Mouse (Mus musculus) cerebellum, postnatal 10 days (tissue): ENCODE data around the gene Fgf22.

Source experiments
- DNase-seq, 2 experiments: peaks; one replicate each; pipeline ENCODE4 v3.0.0; 2021; ENCODE audit warnings: mixed read lengths in 2 of 2

The Fgf22 gene

DNA sequence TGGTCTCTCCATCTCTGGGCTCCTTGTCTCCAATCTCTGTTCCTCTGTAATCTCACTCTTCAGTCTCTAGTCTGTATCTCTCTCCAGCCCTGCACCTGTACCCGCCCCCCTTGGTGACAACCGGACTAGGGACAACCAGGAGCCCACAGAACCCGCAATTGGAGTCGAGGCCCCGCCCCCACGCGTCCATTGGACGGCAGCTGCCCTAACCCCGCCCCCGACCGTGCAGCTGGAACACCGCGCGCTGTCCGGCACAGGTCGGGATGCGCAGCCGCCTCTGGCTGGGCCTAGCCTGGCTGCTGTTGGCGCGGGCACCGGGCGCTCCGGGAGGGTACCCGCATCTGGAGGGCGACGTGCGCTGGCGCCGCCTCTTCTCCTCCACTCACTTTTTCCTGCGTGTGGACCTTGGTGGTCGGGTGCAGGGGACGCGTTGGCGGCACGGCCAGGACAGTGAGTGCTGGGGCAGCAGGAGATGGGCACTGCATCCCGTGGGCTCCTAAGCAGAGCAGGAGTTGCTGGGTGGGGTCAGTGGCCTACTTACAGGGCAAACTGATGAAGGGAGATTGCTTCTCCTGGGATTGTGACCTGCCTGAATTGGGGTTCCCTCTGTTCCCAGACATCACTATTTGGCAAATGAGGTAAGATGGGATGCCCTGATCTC lies at the start of gene Fgf22:
Fgf22 (plus strand) TSS at position 221 of the 661 bp plus-strand sequence.
- peak; percentile 76 to 81 for DNase-seq

- DNase-seq = no peak
Observed at GRCm38 (mm10) chr10:79705951-79706350, 48.9 kb upstream of the Fgf22 start.

DNA sequence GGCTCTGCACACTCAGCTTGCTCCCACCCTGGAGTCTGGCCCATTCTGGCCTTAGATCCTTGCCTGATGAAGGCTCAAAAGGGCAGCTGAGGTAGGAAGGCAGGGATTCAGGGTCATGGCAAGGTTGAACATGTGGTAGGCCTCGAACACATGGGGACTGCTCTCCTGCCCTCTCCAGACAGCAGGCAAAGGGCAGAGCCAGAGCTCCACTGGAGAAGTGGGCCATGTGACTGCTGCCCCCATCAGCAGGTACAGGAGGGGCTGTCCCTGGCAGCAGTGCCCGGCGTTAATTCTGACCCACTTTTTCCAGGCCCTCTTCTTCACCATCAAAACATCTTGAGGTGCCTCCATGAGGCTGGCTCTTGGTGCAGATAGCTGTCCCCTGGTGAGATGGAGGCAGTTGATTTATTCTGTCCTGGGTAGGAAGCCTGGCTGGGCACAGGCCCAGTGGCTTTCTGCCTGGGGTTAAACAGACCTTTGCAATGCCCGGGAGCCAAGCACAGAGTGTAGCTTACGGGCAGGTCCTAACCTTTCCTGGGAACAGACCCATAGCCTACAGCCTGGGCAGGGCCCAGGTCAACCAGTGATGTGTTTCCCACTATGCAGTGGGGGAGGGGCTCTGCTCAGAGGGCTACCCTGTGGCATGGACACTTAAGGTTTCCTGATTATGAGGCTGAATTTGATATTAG lies 48.3 kb upstream of the Fgf22 start:
- peak; percentile 47 to 51 for DNase-seq

- DNase-seq = peak; percentile 47 to 49
Observed at GRCm38 (mm10) chr10:79707162-79707561, 47.7 kb upstream of the Fgf22 start.

GRCm38 (mm10) chr10:79707759-79708158 lies 47.1 kb upstream of the Fgf22 start:
- no peak for DNase-seq

GRCm38 (mm10) chr10:79708668-79709067 lies 46.2 kb upstream of the Fgf22 start:
- peak in 1 of 2 experiments; percentile 36 for DNase-seq

DNA sequence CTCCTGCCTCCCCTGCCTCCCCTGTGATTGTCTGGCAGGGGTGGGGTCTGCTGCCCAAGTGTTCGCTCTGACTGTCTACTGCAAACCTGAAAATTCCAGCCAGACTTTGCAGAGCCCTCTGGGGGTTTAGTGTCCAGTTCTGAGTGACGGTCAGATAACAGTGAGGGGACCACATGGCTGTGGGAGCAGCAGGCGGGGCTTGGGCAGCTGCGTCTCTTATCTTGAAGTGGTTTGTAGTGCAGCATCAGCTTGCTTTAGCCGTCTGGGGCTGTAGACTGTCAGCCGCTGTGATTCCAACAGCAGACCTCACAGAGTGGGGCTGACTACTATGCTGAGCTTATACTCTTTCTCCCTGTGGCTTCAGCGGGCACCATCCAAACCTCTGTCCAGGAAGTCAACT lies 45.6 kb upstream of the Fgf22 start:
- DNase-seq = no peak

- DNase-seq = peak; percentile 20 to 50
Observed at GRCm38 (mm10) chr10:79712029-79712428, 42.8 kb upstream of the Fgf22 start.

DNA sequence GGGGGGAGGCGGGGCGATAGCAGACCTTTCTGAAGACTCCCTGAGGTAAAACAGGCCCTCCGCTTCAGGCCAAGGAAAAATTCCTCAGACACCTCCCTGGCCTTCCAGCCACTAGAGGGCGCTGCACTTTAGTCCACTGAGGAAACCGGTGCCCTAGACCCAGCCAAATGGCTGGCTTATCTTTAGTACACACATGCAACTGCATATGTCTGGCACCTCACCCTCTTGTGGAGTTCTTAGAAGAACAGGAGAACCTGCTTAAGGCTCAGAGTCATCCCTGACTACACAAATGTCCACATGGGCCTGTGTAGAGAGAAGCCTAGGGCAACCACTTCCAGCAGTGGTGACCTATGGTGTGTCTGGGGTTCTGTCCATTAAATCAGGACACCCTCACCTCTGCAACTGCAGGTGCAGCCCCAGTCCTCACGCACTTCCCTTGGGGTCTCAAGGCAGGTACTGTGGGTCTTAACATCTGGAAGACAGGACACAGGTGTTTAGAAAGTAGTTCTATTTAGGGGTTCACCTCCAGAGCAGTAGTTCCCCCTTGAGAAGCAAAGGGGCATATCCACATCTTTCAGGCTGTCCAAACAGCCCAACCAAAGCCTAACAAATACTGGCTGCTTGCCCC lies 42.3 kb upstream of the Fgf22 start:
- peak; percentile 94 to 96 for DNase-seq

DNA sequence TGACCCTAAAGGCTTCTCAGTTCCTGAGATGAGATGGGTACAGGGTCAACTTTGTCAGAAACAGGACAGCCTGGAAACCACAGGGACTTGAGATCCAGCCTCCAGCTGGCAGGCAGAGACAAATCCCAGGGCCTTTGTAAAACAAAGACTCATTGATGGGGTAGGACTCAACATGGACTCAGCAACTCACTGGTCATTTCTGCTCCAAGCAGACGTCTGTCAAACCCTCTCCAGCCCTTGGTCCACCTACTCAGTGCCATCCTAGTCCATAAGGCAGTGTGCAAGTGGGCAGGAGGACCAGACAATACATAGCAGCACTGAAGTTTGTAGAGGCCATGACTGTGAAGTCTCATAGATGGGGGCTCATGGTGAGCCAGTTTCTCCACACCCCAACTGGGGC lies 41.7 kb upstream of the Fgf22 start:
- DNase-seq = peak in 1 of 2 experiments; percentile 13

DNA sequence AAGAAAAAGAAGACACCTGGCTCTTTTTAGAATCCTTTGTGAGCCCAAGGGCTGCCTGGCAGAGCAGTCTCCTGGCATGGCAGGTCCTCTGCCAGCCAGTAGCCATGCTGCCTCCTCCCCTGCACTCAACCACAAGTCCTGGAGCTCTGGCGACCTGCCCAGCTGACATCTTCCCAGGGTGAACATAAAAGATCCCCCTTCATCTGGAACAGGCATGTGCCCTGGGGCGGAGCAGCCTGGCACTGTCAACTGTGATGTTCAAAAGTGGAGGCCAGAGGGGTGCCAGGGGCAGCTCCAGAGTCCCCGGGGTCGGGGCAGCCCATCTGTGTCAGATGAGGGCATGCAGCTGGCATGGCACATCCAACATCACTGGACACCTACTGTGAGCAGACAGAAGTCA lies 39.9 kb upstream of the Fgf22 start:
- peak; percentile 81 to 84 for DNase-seq

GRCm38 (mm10) chr10:79716254-79716987 lies 38.5 kb upstream of the Fgf22 start, which contains the start of gene Hcn2:
Gene Hcn2, plus strand, starts transcription at chr10:79716634.
- peak; percentile 76 to 78 for DNase-seq

DNA sequence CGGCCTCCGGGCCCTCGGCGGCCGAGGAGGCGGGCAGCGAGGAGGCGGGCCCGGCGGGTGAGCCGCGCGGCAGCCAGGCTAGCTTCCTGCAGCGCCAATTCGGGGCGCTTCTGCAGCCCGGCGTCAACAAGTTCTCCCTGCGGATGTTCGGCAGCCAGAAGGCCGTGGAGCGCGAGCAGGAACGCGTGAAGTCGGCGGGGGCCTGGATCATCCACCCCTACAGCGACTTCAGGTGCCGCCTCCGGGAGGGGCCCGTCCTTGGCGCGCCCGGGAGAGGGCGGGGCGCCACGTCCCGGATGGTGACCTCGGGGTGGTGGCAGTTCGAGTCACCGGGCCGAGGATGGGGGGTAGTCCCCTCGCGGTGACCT lies 37.9 kb upstream of the Fgf22 start:
- peak; percentile 62 to 63 for DNase-seq

GRCm38 (mm10) chr10:79717640-79718357 lies 37.1 kb upstream of the Fgf22 start:
- DNase-seq = peak; percentile 74 to 79

DNA sequence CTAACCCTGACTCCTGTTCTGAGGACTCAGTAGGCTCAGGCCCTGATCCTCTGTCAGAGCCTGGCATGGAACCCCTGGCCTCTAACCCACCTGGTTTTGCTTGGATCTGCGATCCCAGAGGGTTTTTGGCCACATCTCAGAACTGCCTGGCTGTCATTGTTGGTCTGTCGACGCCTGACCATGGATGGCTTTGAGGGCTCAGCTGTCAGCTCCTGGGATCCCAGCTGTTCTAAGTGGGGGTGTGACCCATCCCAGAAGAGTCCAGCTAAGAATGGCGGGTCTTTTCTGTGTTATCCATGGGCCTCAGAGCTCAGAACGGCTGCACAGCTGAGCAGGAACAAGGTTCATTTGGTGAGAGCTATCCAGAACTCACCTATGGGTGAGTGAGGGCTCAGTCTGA lies 33.8 kb upstream of the Fgf22 start:
- no peak for DNase-seq

GRCm38 (mm10) chr10:79723047-79723446 lies 31.8 kb upstream of the Fgf22 start:
- DNase-seq = peak in 1 of 2 experiments; percentile 68

DNA sequence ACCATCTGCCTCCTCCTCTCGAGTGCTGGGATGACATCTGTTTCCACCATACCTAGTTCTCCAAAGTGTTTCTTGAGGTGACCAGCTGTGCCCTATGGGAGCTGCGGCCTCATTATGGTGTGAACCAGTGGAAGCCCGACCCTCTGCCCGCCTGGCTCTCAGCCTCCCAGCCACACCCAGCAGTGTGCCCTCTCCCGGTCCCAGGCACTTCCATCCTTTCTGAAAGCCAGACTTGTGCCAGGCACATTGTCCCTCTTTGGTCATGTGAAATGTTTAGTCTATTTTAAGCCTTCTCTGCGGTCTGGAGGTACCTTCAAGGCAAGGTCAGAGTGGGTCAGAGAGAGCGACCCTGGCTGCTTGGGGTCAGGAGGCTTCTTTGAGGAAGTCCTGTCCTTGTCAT lies 31.2 kb upstream of the Fgf22 start:
- peak in 1 of 2 experiments; percentile 19 for DNase-seq

DNA sequence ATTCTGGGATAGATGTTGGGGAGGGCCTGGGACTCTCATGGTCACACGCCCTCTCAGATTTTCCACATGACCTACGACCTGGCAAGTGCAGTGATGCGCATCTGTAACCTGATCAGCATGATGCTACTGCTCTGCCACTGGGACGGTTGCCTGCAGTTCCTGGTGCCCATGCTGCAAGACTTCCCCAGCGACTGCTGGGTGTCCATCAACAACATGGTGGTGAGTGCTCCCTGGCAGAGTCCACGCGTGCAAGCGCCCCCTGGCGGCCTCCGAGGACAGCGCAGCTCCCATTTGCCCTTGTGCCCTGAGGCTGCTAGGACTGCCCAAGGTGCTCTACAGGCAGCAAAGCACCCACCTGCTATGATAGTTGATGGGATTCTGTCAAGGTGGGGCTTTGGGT lies 28.8 kb upstream of the Fgf22 start:
- peak; percentile 65 to 71 for DNase-seq

DNA sequence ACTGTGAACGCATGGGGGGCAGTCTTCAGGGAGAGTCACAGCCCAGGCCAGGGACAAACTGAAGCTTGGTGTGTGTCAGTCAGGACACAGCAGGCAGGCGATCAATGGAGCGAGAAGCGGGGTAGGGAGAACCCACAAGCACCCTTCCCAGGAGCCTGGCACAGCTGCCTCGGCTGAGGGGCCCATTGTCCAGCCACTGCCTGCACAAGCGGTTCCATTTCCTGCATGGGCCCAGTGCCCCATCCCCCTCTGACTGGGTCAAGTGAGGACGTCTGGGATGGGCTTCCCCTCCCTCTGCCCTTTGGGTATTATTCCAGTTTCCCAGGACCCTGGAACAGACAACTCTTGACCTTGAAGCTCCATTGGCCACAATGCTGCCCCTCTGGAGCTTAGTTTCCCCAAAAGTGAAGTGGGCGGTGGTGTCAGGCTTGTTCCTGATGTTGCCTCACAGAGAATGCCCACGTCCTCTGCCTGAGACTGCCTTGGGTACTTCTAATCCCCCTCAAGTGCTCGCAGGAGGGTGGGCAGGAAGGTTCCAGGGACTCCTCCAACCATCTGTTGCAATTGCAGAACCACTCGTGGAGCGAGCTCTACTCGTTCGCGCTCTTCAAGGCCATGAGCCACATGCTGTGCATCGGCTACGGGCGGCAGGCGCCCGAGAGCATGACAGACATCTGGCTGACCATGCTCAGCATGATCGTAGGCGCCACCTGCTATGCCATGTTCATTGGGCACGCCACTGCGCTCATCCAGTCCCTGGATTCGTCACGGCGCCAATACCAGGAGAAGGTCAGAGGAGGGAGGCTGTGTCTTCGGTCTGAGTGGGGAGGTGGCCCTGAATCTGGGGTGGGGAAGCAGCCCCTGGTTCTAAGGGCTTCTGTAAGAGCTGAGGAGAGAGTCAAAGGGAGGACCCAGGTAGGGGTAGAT lies 26.3 kb upstream of the Fgf22 start:
- DNase-seq = no peak

- peak; percentile 70 to 73 for DNase-seq
Observed at GRCm38 (mm10) chr10:79729357-79729965, 25.4 kb upstream of the Fgf22 start.

- DNase-seq = peak; percentile 60 to 70
Observed at GRCm38 (mm10) chr10:79732500-79732899, 22.4 kb upstream of the Fgf22 start.
